Mouse (Mus musculus) MEL (cell line): Measurements from ENCODE around the gene Chid1. TPM values are rescaled to one million over a fixed set of nuclear protein-coding genes. Genes with fewer than 3 reads are reported as not detected.
A peak's percentile ranks its signal among the peaks of the same experiment; 100 is the strongest.

Experiments used
- DNase-seq: peaks from one replicate; pipeline ENCODE4 v3.0.0; 2011; ENCODE audit warnings: low read depth, low spot score
- H3K27ac ChIP-seq: 2 replicates; pipeline ENCODE4 v1.5.1; 2012; ENCODE audit warnings: low read depth, mild to moderate bottlenecking, control low read depth, low read length, moderate library complexity; ENCODE audit not compliant: control insufficient read depth
- H3K27me3 ChIP-seq, 2 experiments: fragments of 150-350 bp in 1 of 2; sonication (generic) in 1 of 2; 2 replicates each; pipeline ENCODE4 v1.6.1; 2012; ENCODE audit warnings: low read length in 2 of 2, mild to moderate bottlenecking in 2 of 2, improper control_type of control experiment in 1 of 2, moderate library complexity in 1 of 2; ENCODE audit not compliant: insufficient read depth in 2 of 2, control insufficient read depth in 1 of 2
- H3K36me3 ChIP-seq, 2 experiments: 2 replicates each; pipeline ENCODE4 v1.6.1; 2012 to 2014; ENCODE audit warnings: low read length in 2 of 2, improper control_type of control experiment in 1 of 2, inconsistent platforms in 1 of 2, mild to moderate bottlenecking in 1 of 2; ENCODE audit not compliant: insufficient read depth in 2 of 2, control insufficient read depth in 1 of 2
- H3K4me1 ChIP-seq, 2 experiments: fragments of 150-350 bp in 1 of 2; sonication (generic) in 1 of 2; 2 replicates each; pipeline ENCODE4 v1.6.1; 2012; ENCODE audit warnings: low read length in 2 of 2, improper control_type of control experiment in 1 of 2, mild to moderate bottlenecking in 1 of 2; ENCODE audit not compliant: insufficient read depth in 2 of 2, control insufficient read depth in 1 of 2
- H3K4me3 ChIP-seq, 2 experiments: fragments of 150-350 bp in 1 of 2; sonication (generic) in 1 of 2; 2 replicates each; pipeline ENCODE4 v1.5.1; 2012; ENCODE audit warnings: low read depth in 2 of 2, low read length in 2 of 2, mild to moderate bottlenecking in 2 of 2, moderate library complexity in 2 of 2, control low read depth in 1 of 2, improper control_type of control experiment in 1 of 2; ENCODE audit not compliant: control insufficient read depth in 1 of 2, insufficient read depth in 1 of 2
- H3K79me2 ChIP-seq: 2 replicates; pipeline ENCODE4 v1.6.1; 2012; ENCODE audit warnings: mild to moderate bottlenecking, low read length, moderate library complexity; ENCODE audit not compliant: control insufficient read depth, poor library complexity, insufficient read depth
- H3K9ac ChIP-seq: 2 replicates; pipeline ENCODE4 v1.6.1; 2012; ENCODE audit warnings: low read depth, mild to moderate bottlenecking, control low read depth, low read length, moderate library complexity; ENCODE audit not compliant: control insufficient read depth, poor library complexity, severe bottlenecking
- H3K9me3 ChIP-seq: fragments of 150-350 bp; sonication (generic); replicated peaks from 2 replicates; pipeline ENCODE4 v1.6.1; 2012; ENCODE audit warnings: mild to moderate bottlenecking, low read length, improper control_type of control experiment, moderate library complexity; ENCODE audit not compliant: insufficient read depth
- BHLHE40 ChIP-seq: IDR thresholded peaks from 2 replicates; pipeline ENCODE4 v1.6.1; 2012; ENCODE audit warnings: low read depth, mild to moderate bottlenecking, inconsistent platforms, low read length, improper control_type of control experiment, borderline replicate concordance
- CHD2 ChIP-seq: IDR thresholded peaks from 2 replicates; pipeline ENCODE4 v1.6.1; 2011; ENCODE audit warnings: low read length, improper control_type of control experiment
- CTCF ChIP-seq, 3 experiments: IDR thresholded peaks in 2 of 3; conservative IDR thresholded peaks in 1 of 3; 2 replicates each; pipeline ENCODE4 v1.5.1; 2011 to 2012; ENCODE audit warnings: low read length in 3 of 3, low read depth in 2 of 3, mild to moderate bottlenecking in 2 of 3, improper control_type of control experiment in 1 of 3, inconsistent platforms in 1 of 3, mixed read lengths in 1 of 3, moderate library complexity in 1 of 3; ENCODE audit not compliant: control insufficient read depth in 1 of 3, insufficient read depth in 1 of 3, poor library complexity in 1 of 3, severe bottlenecking in 1 of 3
- GABPA ChIP-seq: IDR thresholded peaks from 2 replicates; pipeline ENCODE4 v1.6.1; 2012; ENCODE audit warnings: low read depth, mild to moderate bottlenecking, inconsistent platforms, low read length, improper control_type of control experiment, moderate library complexity
- MEF2A ChIP-seq: IDR thresholded peaks from 2 replicates; pipeline ENCODE4 v1.6.1; 2014; ENCODE audit warnings: low read depth, mild to moderate bottlenecking, inconsistent platforms, low read length, improper control_type of control experiment; ENCODE audit not compliant: poor library complexity, insufficient replicate concordance, severe bottlenecking; ENCODE audit errors: extremely low read depth
- MXI1 ChIP-seq: IDR thresholded peaks from 2 replicates; pipeline ENCODE4 v1.6.1; 2011; ENCODE audit warnings: mild to moderate bottlenecking, low read depth, low read length, improper control_type of control experiment
- MYB ChIP-seq: IDR thresholded peaks from 2 replicates; pipeline ENCODE4 v1.6.1; 2011; ENCODE audit warnings: mild to moderate bottlenecking, low read depth, low read length, improper control_type of control experiment
- POLR2A ChIP-seq, 2 experiments: IDR thresholded peaks; 2 replicates each; pipeline ENCODE4 v1.6.1; 2011 to 2012; ENCODE audit warnings: low read length in 2 of 2, mild to moderate bottlenecking in 2 of 2, control low read depth in 1 of 2, improper control_type of control experiment in 1 of 2, low read depth in 1 of 2, moderate library complexity in 1 of 2; ENCODE audit not compliant: control insufficient read depth in 1 of 2, insufficient read depth in 1 of 2, poor library complexity in 1 of 2
- POLR2AphosphoS5 ChIP-seq: IDR thresholded peaks from 2 replicates; pipeline ENCODE4 v1.6.1; 2012; ENCODE audit warnings: low read depth, borderline replicate concordance, mild to moderate bottlenecking, inconsistent platforms, low read length, moderate library complexity, mixed read lengths
- SIN3A ChIP-seq: IDR thresholded peaks from 2 replicates; pipeline ENCODE4 v1.6.1; 2012; ENCODE audit warnings: low read length, improper control_type of control experiment, inconsistent platforms
- SMC3 ChIP-seq: IDR thresholded peaks from 2 replicates; pipeline ENCODE4 v1.6.1; 2011; ENCODE audit warnings: low read depth, low read length, improper control_type of control experiment
- TCF12 ChIP-seq: IDR thresholded peaks from 2 replicates; pipeline ENCODE4 v1.6.1; 2014; ENCODE audit warnings: low read depth, mild to moderate bottlenecking, inconsistent platforms, low read length, improper control_type of control experiment, moderate library complexity
- USF2 ChIP-seq, 2 experiments: IDR thresholded peaks; 2 replicates each; pipeline ENCODE4 v1.6.1; 2011 to 2012; ENCODE audit warnings: improper control_type of control experiment in 2 of 2, low read length in 2 of 2, borderline replicate concordance in 1 of 2, inconsistent platforms in 1 of 2, low read depth in 1 of 2, mild to moderate bottlenecking in 1 of 2; ENCODE audit not compliant: insufficient read depth in 1 of 2
- ZC3H11A ChIP-seq: IDR thresholded peaks from 2 replicates; pipeline ENCODE4 v1.6.1; 2012; ENCODE audit warnings: low read depth, mild to moderate bottlenecking, inconsistent platforms, low read length, improper control_type of control experiment
- ZMIZ1 ChIP-seq: IDR thresholded peaks from 2 replicates; pipeline ENCODE4 v1.6.1; 2012; ENCODE audit warnings: low read depth, mild to moderate bottlenecking, inconsistent platforms, low read length, improper control_type of control experiment, moderate library complexity
- ZNF384 ChIP-seq: IDR thresholded peaks from 2 replicates; pipeline ENCODE4 v1.6.1; 2012; ENCODE audit warnings: low read depth, mild to moderate bottlenecking, inconsistent platforms, low read length, improper control_type of control experiment
- polyA plus RNA-seq, 2 experiments: library from polyadenylated mRNA; stranded (reverse) in 1 of 2; unstranded in 1 of 2; fragments of >175 nt in 1 of 2; fragments of >200 nt in 1 of 2; gene quantifications; 2 replicates each; pipeline versions ENCODE4 v1.2.1 to v1.2.4; 2012; ENCODE audit warnings: low replicate concordance in 2 of 2, low read depth in 1 of 2; ENCODE audit not compliant: insufficient read length in 2 of 2, insufficient read depth in 1 of 2, missing spikeins in 1 of 2
- total RNA-seq: library from RNA; depleted of rRNA; stranded (reverse); fragments of 300-350 nt; gene quantifications from 2 replicates; pipeline ENCODE4 v1.2.3, GENCODE M21; 2012

Gene Chid1
- total and polyA plus RNA-seq, 3 experiments = 36.1 to 46.7 TPM; not detected in 1

GRCm38 (mm10) chr7:141467230-141468030, 72.2 kb downstream of the Chid1 start, which contains the start of gene Cd151 (continued):
- TF ChIP-seq GABPA (0 out of 2 replicates have a peak, but pooled peaks have one; percentile 23), SMC3 (no peak), ZC3H11A (no peak), MYB (no peak)

- no peaks in the 10 kb centered on the region for H3K27me3 ChIP-seq
- H3K9me3 ChIP-seq = no peaks in the 10 kb centered on the region
- peak overlapping the region; percentile 87 to 97 for H3K4me3 ChIP-seq
- H3K27ac ChIP-seq = peak overlapping the region; percentile 46
- H3K79me2 ChIP-seq = peaks cover 11% of the 10 kb centered on the region
- TF ChIP-seq ZC3H11A (no peak), CTCF (IDR thresholded peaks at IDR 0.05 in 2 of 3, conservative IDR thresholded peaks at IDR 0.05 in 1 of 3; ENCODE audit: control insufficient read depth in 1 of 3, insufficient read depth in 1 of 3, low read depth in 2 of 3, low read length in 3 of 3, poor library complexity in 1 of 3, severe bottlenecking in 1 of 3) (no peak), USF2 (IDR thresholded peaks at IDR 0.05; ENCODE audit: borderline replicate concordance in 1 of 2, insufficient read depth in 1 of 2, low read depth in 1 of 2, low read length in 2 of 2) (no peak), ZNF384 (no peak), MXI1 (no peak), POLR2AphosphoS5 (no peak), GABPA (no peak), TCF12 (no peak), MEF2A (no peak), ZMIZ1 (no peak), POLR2A (IDR thresholded peaks at IDR 0.05; ENCODE audit: control insufficient read depth in 1 of 2, insufficient read depth in 1 of 2, low read depth in 1 of 2, low read length in 2 of 2, poor library complexity in 1 of 2) (no peak), BHLHE40 (no peak), SIN3A (no peak)
- peaks cover 0 to 9% of the 10 kb centered on the region in 2 experiments; a peak in 2 of 4 replicates for H3K36me3 ChIP-seq
- peaks cover 5 to 25% of the 10 kb centered on the region in 2 experiments for H3K4me1 ChIP-seq
- peak; percentile 22 for DNase-seq
- H3K9ac ChIP-seq = peak overlapping the region; percentile 69
Observed at GRCm38 (mm10) chr7:141466607-141467148, 73.0 kb downstream of the Chid1 start.

GRCm38 (mm10) chr7:141466045-141466394, 73.6 kb downstream of the Chid1 start:
- peaks cover 5 to 25% of the 10 kb centered on the region in 2 experiments for H3K4me1 ChIP-seq
- H3K27me3 ChIP-seq = no peaks in the 10 kb centered on the region

More at GRCm38 (mm10) chr7:141466045-141466394, 73.6 kb downstream of the Chid1 start:
- Histone ChIP-seq H3K9ac (no peak overlapping the region), H3K9me3 (no peaks in the 10 kb centered on the region), H3K36me3 (peaks cover 0 to 9% of the 10 kb centered on the region in 2 experiments; a peak in 2 of 4 replicates), H3K79me2 (peaks cover 9% of the 10 kb centered on the region), H3K4me3 (no peak overlapping the region), H3K27ac (no peak overlapping the region)
- DNase-seq = no peak
- TF ChIP-seq CHD2 = no peak
- TF ChIP-seq, all 39 proteins: peak for 0
